Mouse (Mus musculus): ENCODE measurements around the gene Zcchc17. TPM values are rescaled to one million over a fixed set of nuclear protein-coding genes. Genes with fewer than 3 reads are reported as not detected.
A peak's percentile ranks its signal among the peaks of the same experiment; 100 is the strongest.

Gene Zcchc17
- polyA plus RNA-seq, 1 experiment, result 13.0 TPM

- DNase-seq (ENCODE audit: low read depth in 1 of 2, low spot score in 2 of 2), result no peak
- Histone ChIP-seq H3K36me3 (ENCODE audit: control insufficient read depth, insufficient read depth, low read length) (no peaks in the 10 kb centered on the region), H3K27me3 (ENCODE audit: control insufficient read depth, insufficient read depth, low read length) (0 out of 2 replicates have a peak, but pooled peaks cover under 1% of the 10 kb centered on the region), H3K4me1 (ENCODE audit: control insufficient read depth, insufficient read depth, insufficient read length) (no peaks in the 10 kb centered on the region), H3K27ac (ENCODE audit: insufficient read depth, low read length) (no peak overlapping the region), H3K4me3 (ENCODE audit: extremely low read depth, insufficient read depth, insufficient read length) (no peak overlapping the region)
- WGBS, result 86% methylated on average over 8 of the region's 8 CpGs
- TF ChIP-seq CTCF (IDR thresholded peaks at IDR 0.05; ENCODE audit: extremely low read depth, insufficient read depth, insufficient read length, insufficient replicate concordance), result no peak
- TF ChIP-seq POLR2A (IDR thresholded peaks at IDR 0.05; ENCODE audit: low read depth, low read length), result no peak
Observed at GRCm38 (mm10) chr4:130299629-130300018, 60.1 kb downstream of the Zcchc17 start.

DNA sequence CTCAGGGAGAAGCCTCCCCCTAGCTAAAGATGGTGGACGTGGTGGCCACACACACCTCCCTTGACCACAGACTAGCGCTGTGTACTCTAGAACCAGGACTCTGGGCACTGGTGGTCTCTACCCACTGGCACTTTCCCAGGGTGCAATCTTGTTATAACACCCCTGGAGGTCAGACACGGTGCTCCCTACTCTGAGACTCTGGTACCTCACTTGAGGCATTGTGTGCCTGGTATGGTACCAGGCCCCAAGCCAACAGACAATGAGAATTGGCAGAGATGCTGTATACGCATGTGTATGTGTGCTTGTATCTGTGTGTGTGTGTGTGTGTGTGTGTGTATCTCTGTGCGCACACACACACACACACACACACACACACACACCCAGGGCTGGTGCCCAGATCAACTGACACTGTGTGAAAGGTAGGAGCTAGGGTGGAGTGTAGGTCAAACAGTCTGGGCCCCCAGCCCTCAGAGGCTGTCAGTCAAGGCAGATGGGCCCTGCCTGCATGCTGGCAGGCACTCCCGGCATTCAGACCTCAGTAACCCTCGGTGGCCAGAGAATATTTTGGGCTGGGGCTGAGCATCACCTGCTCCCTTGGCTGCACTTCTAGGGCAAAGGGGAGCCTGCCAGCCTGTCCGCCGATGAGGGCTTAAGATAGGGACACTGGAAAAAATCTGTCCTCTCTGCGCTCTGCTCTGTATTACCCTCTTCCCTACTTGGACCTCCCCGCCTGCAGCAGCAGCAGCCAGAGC lies 60.7 kb downstream of the Zcchc17 start:
- Histone ChIP-seq H3K36me3 (ENCODE audit: control insufficient read depth, insufficient read depth, low read length) (no peaks in the 10 kb centered on the region), H3K27me3 (ENCODE audit: control insufficient read depth, insufficient read depth, low read length) (no peaks in the 10 kb centered on the region), H3K4me1 (ENCODE audit: control insufficient read depth, insufficient read depth, insufficient read length) (no peaks in the 10 kb centered on the region), H3K4me3 (ENCODE audit: extremely low read depth, insufficient read depth, insufficient read length) (no peak overlapping the region), H3K27ac (ENCODE audit: insufficient read depth, low read length) (no peak overlapping the region)
- no peak for TF ChIP-seq CTCF (IDR thresholded peaks at IDR 0.05; ENCODE audit: extremely low read depth, insufficient read depth, insufficient read length, insufficient replicate concordance)
- TF ChIP-seq POLR2A (IDR thresholded peaks at IDR 0.05; ENCODE audit: low read depth, low read length), result no peak
- DNase-seq (ENCODE audit: low read depth in 1 of 2, low spot score in 2 of 2), result no peak
- WGBS, result 83% methylated on average over 11 of the region's 11 CpGs

- WGBS, result 28% methylated on average over 13 of the region's 13 CpGs
- no peaks in the 10 kb centered on the region for H3K4me1 ChIP-seq (ENCODE audit: control insufficient read depth, insufficient read depth, insufficient read length)
- DNase-seq (ENCODE audit: low read depth in 1 of 2, low spot score in 2 of 2), result no peak
- TF ChIP-seq CTCF (IDR thresholded peaks at IDR 0.05; ENCODE audit: extremely low read depth, insufficient read depth, insufficient read length, insufficient replicate concordance), result peak; percentile 56; the same call in 1 of the 2 replicates
- TF ChIP-seq POLR2A (IDR thresholded peaks at IDR 0.05; ENCODE audit: low read depth, low read length), result no peak
- H3K36me3 ChIP-seq (ENCODE audit: control insufficient read depth, insufficient read depth, low read length), result no peaks in the 10 kb centered on the region
- H3K4me3 ChIP-seq (ENCODE audit: extremely low read depth, insufficient read depth, insufficient read length), result no peak overlapping the region
- no peak overlapping the region; the same call in 1 of the 2 replicates for H3K27ac ChIP-seq (ENCODE audit: insufficient read depth, low read length)
- no peaks in the 10 kb centered on the region for H3K27me3 ChIP-seq (ENCODE audit: control insufficient read depth, insufficient read depth, low read length)
Observed at GRCm38 (mm10) chr4:130297123-130297529, 62.6 kb downstream of the Zcchc17 start.

DNA sequence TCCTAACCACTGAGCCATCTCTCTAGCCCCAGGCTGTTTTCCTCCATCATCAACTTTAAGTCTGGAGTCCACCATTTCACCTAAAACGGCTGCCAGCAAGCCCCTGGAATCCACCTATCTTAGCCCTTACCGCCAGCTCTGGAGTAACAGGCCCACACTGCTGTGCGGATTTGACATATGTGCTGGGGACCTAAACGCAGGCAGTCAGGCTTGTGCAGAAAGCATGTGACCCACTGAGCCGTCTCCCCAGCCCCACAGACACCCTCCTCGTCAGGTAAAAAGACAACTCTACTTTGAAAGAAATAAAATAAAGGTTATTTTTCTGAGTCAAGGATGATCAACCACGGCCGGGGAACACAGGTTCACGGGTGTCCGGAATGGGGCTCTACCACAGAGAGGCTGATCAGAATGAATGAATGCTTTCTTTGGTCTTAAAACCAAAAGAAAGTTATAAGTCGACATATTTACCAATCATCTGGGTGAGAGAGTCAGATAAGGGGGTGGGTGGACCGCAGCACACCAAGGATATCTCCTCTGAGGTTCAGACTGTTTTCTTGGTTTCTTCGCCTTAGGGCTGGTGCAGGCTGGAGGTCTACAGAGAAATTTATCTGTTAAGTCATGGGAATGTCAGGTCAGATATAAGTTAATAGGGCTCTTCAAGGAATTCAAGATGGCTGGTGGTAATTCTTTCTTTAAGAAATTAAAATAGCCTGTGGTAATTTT lies 63.3 kb downstream of the Zcchc17 start:
- no peaks in the 10 kb centered on the region for H3K36me3 ChIP-seq (ENCODE audit: control insufficient read depth, insufficient read depth, low read length)
- peak overlapping the region; percentile 45; the same call in 1 of the 2 replicates for H3K27ac ChIP-seq (ENCODE audit: insufficient read depth, low read length)
- no peak for DNase-seq (ENCODE audit: low read depth in 1 of 2, low spot score in 2 of 2)
- H3K4me3 ChIP-seq (ENCODE audit: extremely low read depth, insufficient read depth, insufficient read length), result no peak overlapping the region
- H3K27me3 ChIP-seq (ENCODE audit: control insufficient read depth, insufficient read depth, low read length), result no peaks in the 10 kb centered on the region
- TF ChIP-seq POLR2A (IDR thresholded peaks at IDR 0.05; ENCODE audit: low read depth, low read length) (no peak), CTCF (IDR thresholded peaks at IDR 0.05; ENCODE audit: extremely low read depth, insufficient read depth, insufficient read length, insufficient replicate concordance) (no peak)
- WGBS, result 78% methylated on average over 13 of the region's 13 CpGs
- no peaks in the 10 kb centered on the region for H3K4me1 ChIP-seq (ENCODE audit: control insufficient read depth, insufficient read depth, insufficient read length)

- DNase-seq (ENCODE audit: low read depth in 1 of 2, low spot score in 2 of 2), result no peak
- no peaks in the 10 kb centered on the region for H3K27me3 ChIP-seq (ENCODE audit: control insufficient read depth, insufficient read depth, low read length)
- H3K4me1 ChIP-seq (ENCODE audit: control insufficient read depth, insufficient read depth, insufficient read length), result no peaks in the 10 kb centered on the region
- no peaks in the 10 kb centered on the region for H3K36me3 ChIP-seq (ENCODE audit: control insufficient read depth, insufficient read depth, low read length)
- TF ChIP-seq POLR2A (IDR thresholded peaks at IDR 0.05; ENCODE audit: low read depth, low read length) (no peak), CTCF (IDR thresholded peaks at IDR 0.05; ENCODE audit: extremely low read depth, insufficient read depth, insufficient read length, insufficient replicate concordance) (no peak)
- 48% methylated on average over 23 of the region's 23 CpGs for WGBS
- no peak overlapping the region for H3K4me3 ChIP-seq (ENCODE audit: extremely low read depth, insufficient read depth, insufficient read length)
- H3K27ac ChIP-seq (ENCODE audit: insufficient read depth, low read length), result peak overlapping the region; percentile 32; the same call in 1 of the 2 replicates
Observed at GRCm38 (mm10) chr4:130295047-130295745, 64.5 kb downstream of the Zcchc17 start.

DNA sequence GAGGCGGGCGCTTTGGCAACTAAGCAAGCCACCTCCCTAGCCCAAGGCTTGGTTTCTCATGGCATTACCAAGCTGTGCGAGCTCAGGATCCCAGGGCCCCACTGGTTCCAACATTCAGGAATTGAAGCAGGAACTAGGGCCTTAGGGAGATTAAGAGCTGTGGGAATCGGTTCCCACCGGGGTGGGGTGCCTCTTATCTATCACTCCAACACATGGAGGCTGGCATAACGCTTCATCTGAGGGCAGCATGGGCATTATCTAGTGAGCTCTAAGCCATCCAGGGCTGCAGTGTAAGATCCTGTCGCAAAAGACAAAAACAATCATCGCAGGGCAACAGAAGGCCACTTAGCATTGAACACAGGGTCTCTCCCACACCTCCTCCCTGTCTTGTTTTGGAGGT lies 65.2 kb downstream of the Zcchc17 start:
- TF ChIP-seq POLR2A (IDR thresholded peaks at IDR 0.05; ENCODE audit: low read depth, low read length) (no peak), CTCF (IDR thresholded peaks at IDR 0.05; ENCODE audit: extremely low read depth, insufficient read depth, insufficient read length, insufficient replicate concordance) (no peak)
- WGBS, result 76% methylated on average over 8 of the region's 8 CpGs
- no peak overlapping the region for H3K27ac ChIP-seq (ENCODE audit: insufficient read depth, low read length)
- H3K27me3 ChIP-seq (ENCODE audit: control insufficient read depth, insufficient read depth, low read length), result no peaks in the 10 kb centered on the region
- H3K4me1 ChIP-seq (ENCODE audit: control insufficient read depth, insufficient read depth, insufficient read length), result no peaks in the 10 kb centered on the region
- no peaks in the 10 kb centered on the region for H3K36me3 ChIP-seq (ENCODE audit: control insufficient read depth, insufficient read depth, low read length)
- no peak overlapping the region for H3K4me3 ChIP-seq (ENCODE audit: extremely low read depth, insufficient read depth, insufficient read length)
- no peak for DNase-seq (ENCODE audit: low read depth in 1 of 2, low spot score in 2 of 2)
